Mouse (Mus musculus) kidney, adult 11 months (tissue): ENCODE measurements around the gene Olfr154.
"Not testable (repeated sequence)": the region's sequence is repeated elsewhere in the genome, so short reads cannot be mapped to it uniquely, and the experiment has no call there.

Source experiments
- DNase-seq: peaks from one replicate; pipeline ENCODE4 v3.0.0; 2022

The Olfr154 gene

DNA sequence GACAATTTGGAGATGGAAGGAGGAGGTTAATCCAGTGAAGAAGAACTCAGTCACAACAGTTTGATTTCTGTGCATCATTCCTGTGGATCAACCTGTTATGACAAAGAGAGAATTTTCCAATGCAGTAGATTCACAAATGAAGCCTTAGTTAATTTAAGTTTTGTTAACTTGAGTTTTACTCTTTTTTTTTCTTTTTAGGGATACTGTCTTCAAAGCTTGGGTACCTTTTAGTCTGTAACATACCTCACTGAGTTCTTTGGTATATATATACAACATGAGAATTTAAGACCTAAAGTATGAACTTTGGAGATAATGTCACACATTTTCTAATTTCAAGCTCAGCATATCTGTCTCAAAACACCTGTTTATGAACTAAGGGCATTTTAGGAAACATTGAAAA, at the start of gene Olfr154:
Olfr154 (minus strand) TSS at position 101 of the 400 bp plus-strand sequence.
- not testable (repeated sequence) for DNase-seq

DNA sequence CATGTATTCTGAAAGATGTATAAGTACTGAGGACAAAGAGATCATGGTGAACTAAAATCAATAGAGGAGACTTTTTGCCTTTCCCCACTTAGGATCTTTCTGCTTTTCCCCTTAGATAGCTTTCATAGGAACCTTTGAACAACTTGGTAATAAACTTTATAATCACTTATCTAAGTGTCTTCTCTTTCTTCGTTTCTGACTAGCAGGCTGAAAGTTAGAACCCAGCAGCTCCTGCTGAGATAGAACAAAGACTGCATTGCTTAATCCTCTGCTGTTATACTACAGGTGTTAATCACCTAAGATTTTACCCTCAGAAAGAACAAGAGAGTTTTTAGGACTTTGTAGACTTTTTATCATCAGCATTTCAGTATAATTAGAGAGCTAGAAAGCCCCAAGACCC, 46.9 kb upstream of the Olfr154 start:
- no peak for DNase-seq

DNA sequence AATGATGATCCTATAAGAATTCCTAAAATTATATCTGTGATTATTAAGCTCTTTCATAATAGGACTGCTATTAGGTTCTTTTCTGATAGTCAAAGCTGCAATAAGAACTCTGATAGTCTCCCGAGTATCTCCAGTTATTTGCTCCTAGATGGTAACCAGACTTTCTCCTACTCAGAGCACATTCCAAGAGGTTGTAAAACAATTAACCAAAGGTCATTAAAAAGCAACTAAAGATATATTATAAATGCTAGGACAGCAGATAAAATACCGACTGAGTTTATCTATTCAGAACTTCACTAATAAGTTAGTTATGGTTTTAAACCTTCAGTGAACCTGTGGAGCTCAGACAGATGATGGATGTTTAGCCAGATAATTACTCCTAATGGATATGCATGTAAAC, 46.4 kb upstream of the Olfr154 start:
- not testable (repeated sequence) for DNase-seq

GRCm38 (mm10) chr2:85689131-85689530, 24.9 kb upstream of the Olfr154 start, which contains the start of gene Olfr1008:
Olfr1008 (plus strand) TSS chr2:85689431.
- no peak for DNase-seq

GRCm38 (mm10) chr2:85678667-85679066, 14.4 kb upstream of the Olfr154 start, which contains the start of gene Olfr1006:
Olfr1006 (minus strand) TSS chr2:85678767.
- DNase-seq: no peak

GRCm38 (mm10) chr2:85650604-85651003, 13.7 kb downstream of the Olfr154 start, which contains the start of gene Olfr1002:
Olfr1002 (minus strand) TSS chr2:85650704.
- no peak for DNase-seq
